Mouse (Mus musculus) forebrain, postnatal 0 days (tissue): Measurements from ENCODE around the gene Gm47995. TPM values are rescaled to one million over a fixed set of nuclear protein-coding genes. Genes with fewer than 3 reads are reported as not detected.
"Not testable (repeated sequence)": the region's sequence is repeated elsewhere in the genome, so short reads cannot be mapped to it uniquely, and the experiment has no call there.

Experiments used
- ATAC-seq: fragments of 200-750 bp; cut with Nextera tagmentation; 2 replicates; pipeline ENCODE4 v1.8.0; 2017; ENCODE audit warnings: mild to moderate bottlenecking, moderate library complexity
- DNase-seq: peaks from one replicate; pipeline ENCODE4 v3.0.0-alpha.2; 2015
- H3K27ac ChIP-seq: fragments of 300-500 bp; sonication (generic); 2 replicates; pipeline ENCODE4 v1.5.1; 2014; ENCODE audit warnings: low read depth, mild to moderate bottlenecking, antibody characterized with exemption, low read length, moderate library complexity, mixed read lengths
- H3K27me3 ChIP-seq: fragments of 300-500 bp; sonication (generic); 2 replicates; pipeline ENCODE4 v1.6.1; 2014; ENCODE audit warnings: mild to moderate bottlenecking, low read length, mixed read lengths; ENCODE audit not compliant: insufficient read depth
- H3K36me3 ChIP-seq: fragments of 300-500 bp; sonication (generic); 2 replicates; pipeline ENCODE4 v1.6.1; 2014; ENCODE audit warnings: mild to moderate bottlenecking, moderate library complexity; ENCODE audit not compliant: insufficient read depth
- H3K4me1 ChIP-seq: fragments of 300-500 bp; sonication (generic); 2 replicates; pipeline ENCODE4 v1.6.1; 2014; ENCODE audit warnings: antibody characterized with exemption; ENCODE audit not compliant: insufficient read depth
- H3K4me2 ChIP-seq: fragments of 300-500 bp; sonication (generic); 2 replicates; pipeline ENCODE4 v1.6.1; 2014; ENCODE audit warnings: low read depth, mild to moderate bottlenecking, moderate library complexity
- H3K4me3 ChIP-seq: fragments of 300-500 bp; sonication (generic); 2 replicates; pipeline ENCODE4 v1.5.1; 2014; ENCODE audit warnings: low read depth, low read length, mixed read lengths
- H3K9ac ChIP-seq: fragments of 300-500 bp; sonication (generic); 2 replicates; pipeline ENCODE4 v1.6.1; 2014; ENCODE audit warnings: mild to moderate bottlenecking
- H3K9me3 ChIP-seq: fragments of 300-500 bp; sonication (generic); 2 replicates; pipeline ENCODE4 v1.6.1; 2016; ENCODE audit warnings: low read length
- CTCF ChIP-seq: sonication (generic); IDR thresholded peaks from 2 replicates; pipeline ENCODE4 v1.5.1; 2016; ENCODE audit warnings: antibody characterized with exemption, control low read depth, low read depth
- WGBS: fragments of 180-500 bp; shearing (Covaris S2); extraction: QIAGEN DNeasy Blood & Tissue Kit; methylation state at CpG from one replicate; pipeline ENCODE4 v1.1.7; 2014; 5-methylcytosine and 5-hydroxymethylcytosine counted together
- polyA plus RNA-seq: library from polyadenylated mRNA; unstranded; fragments of >200 nt; fragmentation: Nextera tagmentation; extraction: Ambion mirVana; gene quantifications from 2 replicates; pipeline ENCODE4 v1.2.1, GENCODE M21; 2015
- total RNA-seq: library from RNA; depleted of rRNA; stranded (reverse); fragments of >200 nt; gene quantifications from 2 replicates; pipeline ENCODE4 v1.2.3, GENCODE M21; 2014

Gm47995 gene
- total and polyA plus RNA-seq, 2 experiments from 2014 or later = not detected

GRCm38 (mm10) chr1:151177030-151177936 is 21.0 kb upstream of the Gm47995 start:
- H3K4me3 ChIP-seq = peak overlapping the region; percentile 9; the same call in 1 of the 2 replicates
- no peaks in the 10 kb centered on the region for H3K36me3 ChIP-seq
- no peak for TF ChIP-seq CTCF
- peak overlapping the region; percentile 26 for H3K4me2 ChIP-seq
- H3K9me3 ChIP-seq = no peaks in the 10 kb centered on the region
- no peak overlapping the region for H3K27ac ChIP-seq
- ATAC-seq (peak; percentile 74), DNase-seq (no peak)
- H3K9ac ChIP-seq = no peak overlapping the region
- H3K4me1 ChIP-seq = no peaks in the 10 kb centered on the region
- 9% methylated on average over 10 of the region's 10 CpGs for WGBS
- no peaks in the 10 kb centered on the region for H3K27me3 ChIP-seq

DNA sequence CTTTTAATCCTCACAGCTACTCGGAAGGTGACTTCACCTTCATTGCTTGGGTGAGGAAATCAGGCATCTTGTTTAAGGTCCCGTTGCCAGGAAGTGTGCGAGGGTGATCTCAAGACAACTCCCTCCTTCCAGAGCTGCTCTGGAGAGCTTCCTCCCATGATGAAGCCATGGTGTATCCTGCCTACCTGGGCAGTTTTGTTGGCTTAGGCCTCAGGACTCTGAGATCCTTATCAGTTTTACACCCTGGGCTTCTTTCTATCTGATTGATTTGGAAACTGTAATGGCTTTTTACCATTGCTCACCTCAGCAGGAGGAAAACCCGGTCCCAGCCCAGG is 20.3 kb upstream of the Gm47995 start:
- no peak for DNase-seq
- Histone ChIP-seq H3K4me3 (peak overlapping the region; percentile 9; the same call in 1 of the 2 replicates), H3K36me3 (no peaks in the 10 kb centered on the region), H3K9ac (no peak overlapping the region), H3K27ac (no peak overlapping the region), H3K27me3 (no peaks in the 10 kb centered on the region), H3K4me2 (peak overlapping the region; percentile 26), H3K4me1 (no peaks in the 10 kb centered on the region), H3K9me3 (no peaks in the 10 kb centered on the region)
- ATAC-seq = no peak
- WGBS = 14% methylated on average over 4 of the region's 4 CpGs
- TF ChIP-seq CTCF = no peak

- H3K4me1 ChIP-seq = no peaks in the 10 kb centered on the region
- no peak for ATAC-seq
- no peak overlapping the region for H3K27ac ChIP-seq
- no peaks in the 10 kb centered on the region for H3K9me3 ChIP-seq
- no peak for TF ChIP-seq CTCF
- no peak overlapping the region for H3K4me3 ChIP-seq
- no peaks in the 10 kb centered on the region for H3K27me3 ChIP-seq
- no peak overlapping the region for H3K9ac ChIP-seq
- no peaks in the 10 kb centered on the region for H3K36me3 ChIP-seq
- DNase-seq = no peak
- WGBS = 37% methylated on average over 2 of the region's 2 CpGs
- no peak overlapping the region for H3K4me2 ChIP-seq
Observed at GRCm38 (mm10) chr1:151178505-151179083, 19.7 kb upstream of the Gm47995 start.

GRCm38 (mm10) chr1:151180167-151180566 is 18.1 kb upstream of the Gm47995 start:
- H3K4me1 ChIP-seq = no peaks in the 10 kb centered on the region
- no peak overlapping the region for H3K27ac ChIP-seq
- H3K9me3 ChIP-seq = no peaks in the 10 kb centered on the region
- no peak overlapping the region for H3K9ac ChIP-seq
- 85% methylated on average over 2 of the region's 2 CpGs for WGBS
- H3K27me3 ChIP-seq = no peaks in the 10 kb centered on the region
- no peak overlapping the region for H3K4me3 ChIP-seq
- H3K4me2 ChIP-seq = no peak overlapping the region
- H3K36me3 ChIP-seq = no peaks in the 10 kb centered on the region
- no peak for TF ChIP-seq CTCF
- DNase-seq (no peak), ATAC-seq (no peak)

DNA sequence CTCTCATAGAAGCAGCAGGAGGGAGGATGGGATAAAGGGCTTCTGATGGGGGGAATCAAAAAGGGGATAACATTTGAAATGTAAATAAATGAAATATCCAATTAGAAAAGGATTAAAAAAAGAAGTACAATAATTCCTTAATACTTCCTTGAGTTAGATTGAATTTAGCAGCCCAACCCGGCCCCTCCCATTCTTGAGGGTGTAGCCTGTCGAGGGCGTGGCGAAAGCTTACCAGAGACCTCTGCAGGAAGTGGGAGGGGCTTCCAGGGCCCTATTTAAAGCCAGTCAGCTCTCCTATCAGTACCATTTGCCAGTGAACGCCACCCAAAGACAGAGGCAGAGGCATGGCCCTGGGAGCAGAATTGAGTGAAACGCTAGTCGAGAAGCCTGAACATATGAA is 16.0 kb upstream of the Gm47995 start, which contains the start of gene Gm47985:
Gm47985 (plus strand) TSS at position 272 of the 400 bp plus-strand sequence.
- not testable (repeated sequence) for H3K9me3 ChIP-seq, H3K4me3 ChIP-seq, DNase-seq, H3K27me3 ChIP-seq, H3K4me2 ChIP-seq, ATAC-seq, H3K9ac ChIP-seq, H3K4me1 ChIP-seq, H3K27ac ChIP-seq, H3K36me3 ChIP-seq
- no CpG with 5 or more reads among the region's 7 CpGs for WGBS

DNA sequence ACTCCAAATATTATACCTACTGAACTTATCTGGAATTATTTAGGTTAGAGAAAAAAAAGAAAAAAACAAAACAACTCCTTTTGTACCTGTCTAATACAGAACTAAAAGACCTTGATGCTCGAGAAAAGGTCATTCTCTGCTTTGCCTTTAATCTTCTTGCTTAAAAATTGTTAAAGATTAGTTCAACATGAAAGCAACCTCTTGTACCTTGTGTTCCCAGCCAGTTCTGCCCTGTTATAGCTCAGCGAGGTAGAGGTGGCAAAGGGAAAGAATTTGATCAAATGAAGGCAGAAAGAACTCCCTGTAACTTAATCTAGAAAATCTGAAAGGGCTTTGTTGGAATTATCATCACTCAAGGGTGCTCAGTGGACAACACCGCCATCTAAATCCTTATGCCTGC is 12.1 kb upstream of the Gm47995 start:
- not testable (repeated sequence) for ATAC-seq, H3K27ac ChIP-seq, H3K27me3 ChIP-seq, H3K4me1 ChIP-seq, H3K9ac ChIP-seq, H3K9me3 ChIP-seq, DNase-seq, H3K4me3 ChIP-seq, H3K36me3 ChIP-seq, H3K4me2 ChIP-seq
- 72% methylated on average over 3 of the region's 3 CpGs for WGBS

- H3K36me3 ChIP-seq, H3K27ac ChIP-seq, H3K9me3 ChIP-seq, ATAC-seq, H3K4me1 ChIP-seq, H3K27me3 ChIP-seq, H3K9ac ChIP-seq, H3K4me3 ChIP-seq, DNase-seq, H3K4me2 ChIP-seq: not testable (repeated sequence)
- 84% methylated on average over 4 of the region's 4 CpGs for WGBS
Observed at GRCm38 (mm10) chr1:151186879-151187424, 11.3 kb upstream of the Gm47995 start.
